Mouse (Mus musculus) layer of hippocampus, adult 6 months (tissue): ENCODE measurements around the gene Gm14403. TPM values are rescaled to one million over a fixed set of nuclear protein-coding genes. Genes with fewer than 3 reads are reported as not detected.

Experiments used
- long read RNA-seq, 2 experiments: library from polyadenylated mRNA; unstranded; transcript quantifications; one replicate each; pipeline ENCODE4 v2.0.0; 2019 to 2020
- polyA plus RNA-seq: library from polyadenylated mRNA; unstranded; fragments of <200 nt; fragmentation: Nextera tagmentation; gene quantifications from 2 replicates; pipeline ENCODE4 v1.2.3, GENCODE M21; 2021

Gm14403 gene
- polyA plus RNA-seq, result 5.3 and 6.8 TPM in 2 replicates
- long read RNA-seq, experiment 1, partial matches to known transcripts, result 1 of 13 reads
- long read RNA-seq, experiment 1, other reads (novel, unspliced or antisense), result 12 of 13 reads
- long read RNA-seq, experiment 2, transcript Gm14403-203 (4 exons, 701 nt), result major isoform, 5 of 64 reads
- long read RNA-seq, experiment 2, partial matches to known transcripts, result 33 of 64 reads
- long read RNA-seq, experiment 2, other reads (novel, unspliced or antisense), result 24 of 64 reads

DNA sequence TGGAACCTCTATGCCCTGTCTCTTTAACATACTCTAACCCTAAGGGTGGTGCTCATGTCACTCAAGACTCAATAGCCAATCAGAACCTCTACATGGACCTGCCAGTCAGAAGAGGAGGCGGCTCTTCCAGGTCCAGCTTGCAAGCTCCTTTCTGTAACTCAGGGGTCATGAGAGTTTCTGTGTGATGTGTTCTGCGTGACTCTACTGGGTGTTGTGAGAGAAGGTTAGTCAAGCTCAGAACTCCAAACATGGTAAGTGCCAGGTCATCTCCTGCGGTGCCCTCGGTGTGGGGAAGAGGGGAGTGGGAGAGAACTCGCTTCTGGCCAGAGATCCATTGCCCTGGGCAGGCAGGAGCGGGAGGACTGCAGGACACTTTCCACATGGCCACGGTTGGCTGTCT, at the start of gene Gm14403:
Gm14403 (plus strand) TSS at position 149 of the 400 bp plus-strand sequence.

GRCm38 (mm10) chr2:177464676-177465075, 33.3 kb upstream of the Gm14403 start, which contains the start of gene Zfp970:
TSS of gene Zfp970 (plus strand) at chr2:177464733.

Other genes starting within 250 kb of the Gm14403 start
- gene Gm14409, start 231.2 kb upstream of the Gm14403 start, polyA plus RNA-seq, result not detected in 2 replicates
- gene Gm14412, start 173.9 kb upstream of the Gm14403 start, polyA plus RNA-seq, result 0.40 and 0.44 TPM in 2 replicates
- gene Gm14418, start 99.9 kb upstream of the Gm14403 start, polyA plus RNA-seq, result 10.4 and 11.9 TPM in 2 replicates
- 5.6 and 8.9 TPM in 2 replicates for gene Zfp970, start 33.5 kb upstream of the Gm14403 start, polyA plus RNA-seq
- not detected in 2 replicates for gene Gm14406, start 80.0 kb downstream of the Gm14403 start, polyA plus RNA-seq